Mouse (Mus musculus) erythroblast, embryonic 14.5 days (primary cell): ENCODE results near the gene Pnpla2.

ENCODE experiments used
- GATA1 ChIP-seq: IDR thresholded peaks from 2 replicates; pipeline ENCODE4 v1.6.1; 2012; ENCODE audit warnings: low read length, inconsistent platforms, mixed read lengths
- TAL1 ChIP-seq: IDR thresholded peaks from 3 replicates; pipeline ENCODE4 v1.6.1; 2012; ENCODE audit warnings: low read length, inconsistent platforms, mixed read lengths

DNA sequence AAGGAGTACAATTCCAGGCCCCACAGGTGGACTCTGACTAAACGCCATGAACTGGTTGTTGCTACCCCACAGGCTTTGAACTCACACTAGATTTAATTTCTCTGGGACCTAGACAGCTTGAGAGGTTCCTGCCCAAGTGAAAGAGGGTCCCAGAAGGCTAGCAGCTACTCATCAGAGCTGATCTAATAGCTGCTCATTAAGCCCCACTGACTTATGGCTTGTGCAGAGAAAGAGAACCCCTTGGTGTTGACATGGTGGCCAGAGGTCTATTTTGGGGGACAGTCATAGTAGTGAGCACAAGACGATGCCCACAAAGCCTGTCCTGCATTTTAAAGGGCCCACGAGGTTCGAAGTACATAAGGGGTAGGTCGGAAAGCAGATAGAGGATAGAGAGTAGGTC is 19.2 kb downstream of the Pnpla2 start:
- TF ChIP-seq GATA1 (no peak), TAL1 (no peak)
